ENCODE assay signal across 28 mouse cellular contexts in the genomic region with DNA sequence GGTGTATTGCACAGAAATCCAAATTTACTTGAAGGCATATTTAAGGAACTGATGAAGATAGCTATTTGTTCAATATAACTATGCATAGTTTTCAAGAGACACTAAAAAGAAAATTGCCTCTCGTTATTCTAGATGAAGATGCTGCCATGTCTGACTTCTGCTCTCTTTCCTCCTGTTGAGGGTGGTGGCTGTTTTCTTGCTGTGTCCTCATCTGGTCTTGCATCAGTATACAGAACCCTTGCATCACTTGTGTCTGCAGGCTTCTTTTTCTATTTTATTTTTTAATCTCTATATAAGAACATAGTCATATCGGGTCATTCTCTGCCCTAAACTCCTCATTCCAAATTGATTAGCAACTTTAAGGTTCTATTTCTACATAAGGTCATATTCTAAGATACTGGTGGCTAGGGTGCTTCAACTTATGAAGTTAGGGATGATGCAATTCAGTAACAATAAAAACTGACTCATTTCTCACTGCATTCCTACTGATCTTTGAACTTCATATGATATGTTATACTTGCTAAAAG.
DNase-seq lines count a peak whose midpoint lies in the region; ATAC-seq and TF ChIP-seq lines count a peak whose summit lies in the region.
"Had no signal": no experiment of that assay in that cellular context is flagged by ENCODE, and none has a peak within 500 bp of the region (broad histone marks: within the 10 kb centered on the region; RNA-seq: fewer than 3 reads in every experiment).

No protein-coding gene starts in this region.

- no peaks in the 10 kb centered on the region; a peak in 1 of 4 replicates for H3K4me1 ChIP-seq in MEL (ENCODE audit: control insufficient read depth in 1 of 2, insufficient read depth in 2 of 2, low read length in 2 of 2)
- H3K4me1 ChIP-seq: embryonic facial prominence, embryonic 12.5 days; embryonic facial prominence, embryonic 15.5 days; forebrain, embryonic 12.5 days; forebrain, embryonic 15.5 days; heart, embryonic 10.5 days; heart, embryonic 13.5 days had no signal

- no peaks in the 10 kb centered on the region for H3K27me3 ChIP-seq in MEL (ENCODE audit: control insufficient read depth in 1 of 2, insufficient read depth in 2 of 2, low read length in 2 of 2)
- H3K27me3 ChIP-seq: embryonic facial prominence, embryonic 12.5 days; embryonic facial prominence, embryonic 15.5 days; forebrain, embryonic 12.5 days; forebrain, embryonic 15.5 days; heart, embryonic 13.5 days had no signal

- TF ChIP-seq CTCF in MEL (IDR thresholded peaks at IDR 0.05 in 2 of 3, conservative IDR thresholded peaks at IDR 0.05 in 1 of 3; ENCODE audit: control insufficient read depth in 1 of 3, insufficient read depth in 1 of 3, low read depth in 2 of 3, low read length in 3 of 3, poor library complexity in 1 of 3, severe bottlenecking in 1 of 3): no peak

- no peaks in the 10 kb centered on the region for H3K79me2 ChIP-seq in MEL (ENCODE audit: control insufficient read depth, insufficient read depth, low read length, poor library complexity)

- H3K9me3 ChIP-seq in MEL (replicated peaks; ENCODE audit: insufficient read depth, low read length): no peaks in the 10 kb centered on the region
- H3K9me3 ChIP-seq: embryonic facial prominence, embryonic 12.5 days; embryonic facial prominence, embryonic 15.5 days; forebrain, embryonic 12.5 days; forebrain, embryonic 15.5 days; heart, embryonic 10.5 days; heart, embryonic 13.5 days had no signal

- no peak for ATAC-seq in megakaryocyte, adult 5-6 weeks (ENCODE audit: poor library complexity, severe bottlenecking)
- ATAC-seq: activated CD4-positive, CD25-positive, alpha-beta regulatory T cell, adult 4 months; forebrain, embryonic 15.5 days; hindbrain, postnatal 0 days; inflammation-experienced regulatory T-cells, adult 6 months; intestine, embryonic 16.5 days had no signal

- no peaks in the 10 kb centered on the region for H3K36me3 ChIP-seq in MEL (ENCODE audit: control insufficient read depth in 1 of 2, insufficient read depth in 2 of 2, low read length in 2 of 2)
- H3K36me3 ChIP-seq: embryonic facial prominence, embryonic 12.5 days; embryonic facial prominence, embryonic 15.5 days; forebrain, embryonic 12.5 days; forebrain, embryonic 15.5 days; heart, embryonic 10.5 days; heart, embryonic 13.5 days had no signal

- TF ChIP-seq RAD21 in MEL (IDR thresholded peaks at IDR 0.05; ENCODE audit: low read depth, low read length): no peak

- peak overlapping the region; percentile 42; the same call in 1 of the 2 replicates for H3K27ac ChIP-seq in MEL (ENCODE audit: control insufficient read depth, low read depth, low read length)
- H3K27ac ChIP-seq: embryonic facial prominence, embryonic 12.5 days; embryonic facial prominence, embryonic 15.5 days; forebrain, embryonic 12.5 days; forebrain, embryonic 15.5 days; heart, adult 2 months; heart, embryonic 10.5 days; heart, embryonic 13.5 days; hindbrain, embryonic 14.5 days; hindbrain, postnatal 0 days had no signal

- DNase-seq in 3T3-L1 (ENCODE audit: low read depth, low spot score) (peak; percentile 79), MEL (ENCODE audit: low read depth, low spot score) (peak; percentile 9), adipocyte (ENCODE audit: low spot score) (peak; percentile 54)
- DNase-seq in layer of hippocampus, postnatal 14 days (ENCODE audit: low spot score in 2 of 2): no peak
- no peak for DNase-seq in gastrocnemius, postnatal 10 days
- DNase-seq: adrenal gland, postnatal 10 days; adrenal gland, postnatal 36 days; cerebellum, adult 11 months; cerebellum, adult 2 months; cerebellum, adult 9-11 months; cerebellum, postnatal 25 days; gastrocnemius, postnatal 36 days; heart, adult 2 months; heart, postnatal 14 days; heart, postnatal 4 days had no signal

- no peak overlapping the region for H3K9ac ChIP-seq in MEL (ENCODE audit: control insufficient read depth, low read depth, low read length, poor library complexity, severe bottlenecking)
- H3K9ac ChIP-seq: embryonic facial prominence, embryonic 12.5 days; embryonic facial prominence, embryonic 15.5 days; forebrain, embryonic 12.5 days; forebrain, embryonic 15.5 days; heart, embryonic 13.5 days; hindbrain, embryonic 14.5 days had no signal

- TF ChIP-seq EP300 in MEL (IDR thresholded peaks at IDR 0.05; ENCODE audit: low read depth in 1 of 2, low read length in 2 of 2): peak in 1 of 2 experiments; percentile 66; a peak in 1 of 4 replicates

- no peak overlapping the region for H3K4me3 ChIP-seq in MEL (ENCODE audit: control insufficient read depth in 1 of 2, insufficient read depth in 1 of 2, low read depth in 2 of 2, low read length in 2 of 2)
- H3K4me3 ChIP-seq: embryonic facial prominence, embryonic 12.5 days; embryonic facial prominence, embryonic 15.5 days; erythroblast, embryonic 14.5 days; forebrain, embryonic 12.5 days; forebrain, embryonic 15.5 days; heart, adult 2 months; heart, embryonic 10.5 days; heart, embryonic 13.5 days had no signal

- no peak for TF ChIP-seq POLR2A in MEL (IDR thresholded peaks at IDR 0.05; ENCODE audit: control insufficient read depth in 1 of 2, insufficient read depth in 1 of 2, low read depth in 1 of 2, low read length in 2 of 2, poor library complexity in 1 of 2)

TF ChIP-seq in MEL, 35 proteins besides CTCF, POLR2A, EP300 and RAD21:
- TF ChIP-seq USF2 (IDR thresholded peaks at IDR 0.05; ENCODE audit: borderline replicate concordance in 1 of 2, insufficient read depth in 1 of 2, low read depth in 1 of 2, low read length in 2 of 2) (no peak), ETS1 (IDR thresholded peaks at IDR 0.05; ENCODE audit: low read depth, low read length) (peak; percentile 22; the same call in 1 of the 2 replicates)

Comparison
In these comparisons a context has a peak if more than half of its experiments do, and no peak if none do; other contexts are left out.
1. DNase-seq: peak in 3T3-L1 (single experiment), MEL (single experiment) and adipocyte (single experiment); none in layer of hippocampus, postnatal 14 days (0 of 2) and gastrocnemius, postnatal 10 days (single experiment).